Mouse (Mus musculus) ovary, postnatal 10 days (tissue): ENCODE results near the gene Gabra4.
A peak's percentile ranks its signal among the peaks of the same experiment; 100 is the strongest.
"Not testable (repeated sequence)": the region's sequence is repeated elsewhere in the genome, so short reads cannot be mapped to it uniquely, and the experiment has no call there.

ENCODE experiments used
- DNase-seq: peaks from one replicate; pipeline ENCODE4 v3.0.0; 2022; ENCODE audit warnings: low spot score

The Gabra4 gene

DNA sequence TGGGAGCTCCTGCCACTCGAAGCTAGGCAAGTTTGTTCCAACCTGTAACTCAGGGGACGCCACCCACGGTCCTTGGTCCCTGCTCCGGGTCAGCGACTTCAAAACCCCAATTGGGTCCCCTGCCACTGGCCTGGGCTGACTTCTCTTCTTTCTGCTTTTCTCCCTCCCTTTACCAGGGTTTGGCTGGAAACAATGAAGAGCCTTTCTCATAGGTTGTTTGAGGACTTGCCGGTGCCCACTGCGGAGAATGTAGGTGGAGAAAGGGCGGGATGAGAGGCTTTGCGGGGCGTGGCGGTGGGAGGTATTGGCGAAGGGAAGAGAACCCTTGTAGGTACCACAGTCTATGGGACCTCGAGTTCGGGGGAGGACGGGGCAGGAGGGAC is at the start of gene Gabra4:
Gene Gabra4 (minus strand): TSS at position 194 of the 383 bp plus-strand sequence.
- no peak for DNase-seq

DNA sequence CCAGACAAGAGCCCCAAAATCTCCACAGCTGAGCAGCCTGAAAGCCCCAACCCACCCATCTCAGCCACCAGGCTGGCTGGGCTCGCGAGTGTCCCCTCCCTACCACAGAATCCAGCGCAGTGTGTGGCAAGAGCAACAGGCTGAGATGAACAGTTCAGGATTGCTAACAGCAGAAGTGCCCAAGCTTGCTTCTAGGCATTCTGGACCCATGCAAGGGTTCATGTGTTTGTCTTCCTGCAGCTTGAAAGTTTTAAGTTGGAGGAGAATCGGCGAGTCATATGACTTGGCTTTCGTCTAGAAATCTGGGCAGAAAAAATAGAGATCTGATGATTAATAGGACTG is 43.1 kb upstream of the Gabra4 start:
- DNase-seq: no peak

DNA sequence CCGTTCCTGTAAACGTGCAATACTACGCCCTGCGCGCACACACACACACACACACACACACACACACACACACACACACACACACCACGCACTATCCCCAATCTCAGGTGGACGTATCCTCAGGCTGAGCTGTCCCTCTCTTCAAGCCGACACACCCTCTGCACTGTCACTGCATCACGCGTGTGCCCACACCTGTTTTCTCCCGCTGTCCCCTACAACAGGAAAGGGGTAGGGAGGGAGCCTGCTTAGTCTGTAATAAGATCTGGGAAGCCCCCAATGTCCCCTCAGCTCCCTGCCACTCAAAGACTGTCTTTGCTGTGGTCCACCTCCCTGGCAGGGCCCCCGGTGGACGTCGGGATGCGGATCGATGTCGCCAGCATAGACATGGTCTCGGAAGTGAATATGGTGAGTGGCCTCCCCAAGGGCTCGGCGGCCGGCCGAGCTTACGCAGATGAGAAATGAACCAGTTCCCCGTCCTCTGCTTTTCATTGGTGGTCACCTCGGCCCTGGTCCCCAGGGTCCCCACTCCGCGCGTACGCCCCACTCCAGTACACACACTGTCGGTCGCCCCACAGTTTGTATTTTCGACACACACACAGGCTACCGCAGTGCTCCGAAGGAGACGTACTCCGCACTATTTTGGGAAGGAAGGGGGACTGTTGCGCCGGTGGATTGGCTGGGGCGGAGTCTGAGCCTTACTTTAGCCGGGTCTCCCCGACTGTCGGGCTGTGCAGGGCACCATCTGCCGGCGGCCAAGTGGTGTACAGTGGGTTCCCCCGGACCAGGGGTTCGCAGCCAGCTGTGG is 42.6 kb upstream of the Gabra4 start:
- DNase-seq: peak; percentile 26

DNA sequence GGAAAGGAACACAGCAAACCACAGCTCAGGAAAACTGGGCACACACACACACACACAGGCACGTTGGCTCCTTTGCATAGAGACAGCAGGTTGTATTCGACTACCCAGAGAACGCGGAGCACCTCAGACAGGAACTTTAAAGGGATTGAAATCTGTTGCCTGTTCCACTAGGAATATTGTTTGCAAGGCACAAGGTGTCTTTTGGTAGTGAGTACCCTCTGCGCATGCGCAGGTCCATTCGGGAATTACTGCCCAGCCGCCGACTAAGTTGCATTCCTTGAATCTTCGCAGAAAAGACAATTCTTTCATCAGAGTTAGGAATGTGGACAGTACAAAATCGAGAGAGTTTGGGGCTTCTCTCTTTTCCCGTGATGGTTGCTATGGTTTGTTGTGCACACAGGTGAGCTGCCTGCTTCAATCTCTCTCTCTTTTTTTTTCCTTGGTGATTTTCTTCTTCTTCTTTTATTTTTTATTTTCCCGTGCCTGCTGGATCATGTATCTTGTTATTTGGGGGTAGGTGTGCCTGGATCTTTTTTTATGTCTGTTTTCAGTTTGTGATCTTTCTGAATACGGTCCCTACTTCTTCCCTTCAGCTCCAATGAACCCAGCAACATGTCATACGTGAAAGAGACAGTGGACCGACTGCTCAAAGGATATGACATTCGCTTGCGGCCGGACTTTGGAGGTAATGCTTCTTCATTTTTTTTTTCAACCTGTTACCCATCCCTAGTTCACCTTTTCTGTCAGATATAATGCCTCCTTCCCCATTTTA is 41.8 kb upstream of the Gabra4 start:
- peak; percentile 15 for DNase-seq

DNA sequence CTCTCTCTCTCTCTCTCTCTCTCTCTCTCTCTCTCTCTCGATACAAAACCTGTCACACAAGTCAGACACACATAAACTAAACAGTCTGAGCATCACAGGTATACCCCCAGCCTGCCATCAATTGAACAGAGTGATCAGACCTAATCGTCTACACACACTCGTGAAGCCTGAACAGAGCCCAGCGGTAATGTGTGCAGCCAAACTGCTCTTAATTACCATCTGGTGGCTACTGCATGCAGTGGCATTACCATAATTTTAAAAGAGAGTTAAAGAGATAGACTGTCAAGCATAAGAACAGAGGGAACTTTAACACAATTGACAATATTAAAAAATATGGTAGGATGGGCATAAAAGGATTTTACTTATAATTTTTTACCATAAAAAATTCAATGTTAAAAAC is 7.5 kb upstream of the Gabra4 start:
- DNase-seq: no peak

DNA sequence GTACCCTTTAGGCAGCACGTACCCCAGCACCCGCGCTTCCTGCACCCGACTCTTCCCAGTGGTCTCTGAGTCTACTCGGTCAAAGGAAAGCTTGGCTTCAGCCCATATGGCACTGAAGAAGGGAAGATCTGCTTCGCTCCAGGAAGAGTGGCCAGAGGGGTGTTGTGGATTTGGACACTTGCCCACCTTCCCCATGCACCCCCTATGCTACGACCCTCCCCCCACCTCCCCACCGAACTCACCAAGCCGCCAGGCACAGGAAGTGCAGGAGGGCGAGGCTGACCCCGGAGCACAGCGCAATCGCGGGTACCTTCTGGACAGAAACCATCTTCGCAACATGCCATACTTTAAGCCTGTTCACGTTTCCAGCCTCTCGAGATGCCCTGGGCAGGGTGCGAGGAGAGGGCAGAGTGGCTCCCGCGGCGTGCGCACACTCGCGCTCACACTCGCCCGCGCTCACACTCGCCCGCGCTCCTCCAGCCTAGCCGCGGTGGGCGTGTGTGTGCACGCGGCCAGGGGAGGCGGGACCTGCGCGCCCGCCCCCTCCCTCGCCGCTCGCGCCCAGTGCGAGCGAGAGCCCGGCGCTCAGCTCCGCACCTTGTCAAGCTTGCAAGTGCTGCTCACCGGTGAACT is 510 bp downstream of the Gabra4 start, which contains the start of gene Gabrb1:
Gene Gabrb1 (plus strand): TSS at position 632 of the 633 bp plus-strand sequence.
- DNase-seq: peak; percentile 5

DNA sequence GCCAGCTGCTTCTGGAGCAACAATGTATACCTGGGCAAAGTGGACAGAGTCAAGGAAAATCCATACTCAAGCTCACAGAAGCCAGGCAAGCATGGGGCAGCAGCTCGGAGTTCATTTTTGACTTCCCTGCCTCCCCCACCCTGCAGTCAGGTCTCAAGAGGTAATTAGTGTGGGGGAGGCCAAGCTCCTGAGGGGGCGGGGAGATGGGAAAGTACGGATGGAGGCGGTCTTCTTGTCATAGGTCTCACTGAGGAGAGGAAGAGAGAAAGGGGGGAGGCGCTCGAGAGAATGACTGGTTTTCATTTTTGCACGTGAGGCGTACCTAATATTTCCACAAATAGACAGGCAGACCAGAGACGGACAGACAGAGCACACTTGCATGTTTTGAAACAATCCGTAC is 1.3 kb downstream of the Gabra4 start:
- no peak for DNase-seq

DNA sequence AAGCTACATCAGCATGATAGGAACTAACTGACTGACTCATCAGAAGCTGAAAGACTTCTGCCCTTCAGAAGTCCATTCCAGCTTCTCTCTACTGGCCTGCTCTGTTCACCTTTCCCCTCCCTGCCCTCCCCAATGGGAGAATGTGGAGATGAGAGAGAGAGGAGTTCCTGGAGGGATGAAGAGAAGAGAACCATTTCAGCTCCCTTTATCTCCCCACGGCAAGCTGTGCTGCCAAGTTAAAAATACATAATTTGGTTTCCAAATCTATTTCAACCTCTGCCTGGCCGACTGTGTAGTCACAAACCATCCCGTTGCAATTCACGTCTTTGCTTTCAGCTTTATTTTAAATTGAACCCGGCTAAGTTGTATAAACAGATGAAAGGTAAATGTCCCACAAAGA is 4.1 kb downstream of the Gabra4 start:
- DNase-seq: no peak

DNA sequence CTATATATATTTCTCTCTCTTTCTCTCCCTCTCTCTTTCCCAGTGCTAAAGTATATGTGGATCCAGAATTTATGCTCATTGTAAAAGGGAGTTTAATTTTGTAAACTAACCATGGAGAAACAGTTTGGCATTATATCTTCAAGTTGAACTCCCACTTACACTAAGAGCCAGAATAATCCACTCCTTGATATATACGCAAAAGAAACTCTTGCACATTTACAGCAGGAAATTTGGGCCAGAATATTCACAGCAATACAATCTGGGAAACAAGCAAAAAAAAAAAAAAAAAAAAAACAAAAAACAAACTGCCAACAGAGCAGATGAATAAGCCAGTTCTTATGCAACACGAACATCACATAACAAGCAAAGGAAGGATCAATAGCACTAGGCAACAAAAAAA is 10.0 kb downstream of the Gabra4 start:
- no peak for DNase-seq

DNA sequence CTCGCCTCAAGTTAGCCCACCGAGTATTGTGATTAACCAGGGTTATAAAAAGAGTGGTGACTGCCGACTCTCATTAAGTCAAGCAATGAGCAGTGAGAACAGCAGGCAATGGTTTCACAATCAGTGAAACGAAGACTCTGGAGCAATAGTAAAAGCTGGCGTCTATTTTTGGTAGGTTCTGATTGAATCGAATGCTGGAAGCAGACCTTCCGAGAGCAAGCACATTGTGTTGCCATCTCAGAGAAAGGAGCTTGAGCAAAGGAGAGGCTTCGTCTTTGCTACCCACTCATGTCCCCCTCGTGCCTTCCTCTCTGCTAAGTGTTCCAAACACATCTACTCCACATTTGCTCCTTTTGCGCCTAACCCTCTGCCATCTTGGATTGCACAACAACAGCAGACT is 18.3 kb downstream of the Gabra4 start:
- no peak for DNase-seq

DNA sequence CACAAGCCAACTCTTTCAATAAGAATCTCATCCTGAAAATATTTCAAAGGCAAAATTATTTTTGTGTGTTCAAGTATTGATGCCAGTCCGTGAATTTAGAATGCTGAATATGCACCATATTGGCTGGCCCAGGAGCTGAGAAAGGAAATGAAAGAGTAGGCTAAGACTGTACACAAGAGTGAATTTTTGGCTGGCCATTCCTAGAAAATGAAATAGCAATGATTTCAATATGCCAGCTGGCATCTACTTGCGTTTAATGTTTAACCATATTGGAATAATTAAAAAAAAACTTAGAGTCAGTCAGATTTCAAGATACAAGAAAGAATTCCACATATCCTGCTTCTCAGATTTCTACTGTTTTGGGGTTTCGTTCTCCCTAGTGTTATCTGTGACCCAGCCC is 30.3 kb downstream of the Gabra4 start:
- no peak for DNase-seq

DNA sequence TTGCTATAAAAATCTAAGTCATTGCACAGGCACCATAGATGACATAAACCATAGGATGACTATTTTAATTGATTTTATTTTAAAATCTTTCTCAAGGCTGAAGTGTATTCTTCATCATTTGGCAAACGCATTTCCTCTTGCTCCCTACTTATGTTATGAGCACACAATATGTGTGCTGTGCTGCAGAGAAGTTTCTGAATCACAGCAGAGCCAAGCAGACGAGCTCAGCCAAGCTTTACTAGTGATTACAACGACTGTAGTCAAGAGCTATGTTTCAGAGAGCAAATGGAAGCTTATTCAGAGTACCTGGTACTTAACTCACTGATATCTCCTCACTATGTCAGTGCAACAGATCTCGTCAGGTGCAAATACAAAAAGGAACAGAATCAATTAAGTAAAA is 41.4 kb downstream of the Gabra4 start:
- DNase-seq: no peak

DNA sequence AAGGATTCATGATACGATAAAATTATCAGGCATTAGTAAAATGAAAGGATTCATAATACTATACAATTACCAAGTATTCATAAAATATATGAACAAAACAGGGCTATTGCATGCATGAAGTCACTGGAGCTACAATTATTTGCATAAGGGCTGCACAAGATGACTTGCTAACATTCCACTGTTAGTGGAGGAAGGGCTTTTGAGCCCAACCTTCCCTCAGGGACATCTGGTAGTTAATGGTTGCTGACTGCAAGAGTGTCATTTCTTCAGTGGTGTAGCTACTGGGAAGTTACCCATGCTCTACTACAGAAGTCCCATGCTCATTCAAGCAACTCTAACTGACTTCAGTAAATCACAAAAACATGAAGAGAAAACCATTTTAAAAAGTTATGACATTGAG is 43.8 kb downstream of the Gabra4 start:
- no peak for DNase-seq

DNA sequence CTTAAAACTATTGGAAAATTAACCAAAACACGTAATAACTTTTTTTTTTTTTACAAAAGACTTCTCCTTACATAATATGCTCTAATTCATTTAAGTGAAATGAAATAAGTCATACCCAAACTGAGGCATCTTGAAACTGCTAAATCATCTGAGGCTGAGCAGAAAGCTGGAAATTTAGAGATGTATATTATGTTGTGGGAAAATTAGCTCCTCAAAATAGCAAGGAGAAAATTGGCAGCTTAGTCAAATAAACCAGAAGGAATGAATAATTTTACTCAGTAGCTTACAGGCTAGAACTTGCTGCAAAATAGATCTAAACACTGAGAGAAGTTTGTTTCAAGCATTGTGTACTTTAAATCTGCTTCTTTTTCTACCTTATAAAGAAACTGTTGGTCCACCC is 49.4 kb downstream of the Gabra4 start:
- DNase-seq: no peak

DNA sequence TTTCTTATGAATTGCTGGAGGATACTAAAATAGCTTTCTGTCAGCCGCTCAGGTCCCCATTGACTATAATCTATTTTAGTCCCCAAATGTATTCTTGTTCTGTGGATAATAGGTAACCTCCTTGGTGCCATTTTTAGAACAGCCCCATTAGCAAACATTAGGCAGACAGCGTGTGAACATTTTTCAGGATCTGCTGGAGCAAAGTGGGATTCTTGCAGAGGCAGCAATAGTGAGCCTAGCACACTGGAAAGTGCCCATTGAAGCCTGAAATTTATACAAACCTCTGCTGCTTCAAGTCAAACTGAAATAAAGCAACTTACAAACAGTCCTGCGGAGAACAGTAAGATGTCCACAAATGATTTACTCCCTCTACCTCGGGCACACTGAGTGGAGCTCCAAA is 51.2 kb downstream of the Gabra4 start:
- DNase-seq: no peak

DNA sequence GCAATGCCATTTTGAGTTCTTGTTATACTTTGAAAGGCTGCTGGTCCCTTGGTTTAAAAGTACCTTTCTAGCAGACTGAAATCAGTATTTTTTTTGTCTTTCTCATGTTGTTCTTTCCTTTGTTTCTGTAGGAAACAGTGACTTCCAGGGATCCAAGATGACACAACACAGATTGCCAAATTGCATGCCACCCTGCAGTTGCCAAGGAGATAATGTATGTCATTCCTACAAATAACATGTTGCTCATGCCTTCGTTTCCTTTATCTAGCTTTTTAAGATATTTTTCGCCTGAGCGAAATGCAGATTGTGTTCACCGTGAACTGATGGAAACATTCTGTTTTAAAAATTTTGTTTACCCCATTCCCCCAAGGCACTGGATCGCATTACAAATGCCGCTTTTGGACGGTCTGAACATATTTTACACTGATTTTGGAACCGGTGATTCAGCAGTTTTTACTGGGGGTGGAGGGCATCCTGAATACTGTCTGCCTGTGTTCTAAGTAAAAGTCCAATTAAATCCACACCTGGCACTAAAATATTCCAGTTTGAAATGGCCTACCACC is 53.9 kb downstream of the Gabra4 start:
- no peak for DNase-seq

DNA sequence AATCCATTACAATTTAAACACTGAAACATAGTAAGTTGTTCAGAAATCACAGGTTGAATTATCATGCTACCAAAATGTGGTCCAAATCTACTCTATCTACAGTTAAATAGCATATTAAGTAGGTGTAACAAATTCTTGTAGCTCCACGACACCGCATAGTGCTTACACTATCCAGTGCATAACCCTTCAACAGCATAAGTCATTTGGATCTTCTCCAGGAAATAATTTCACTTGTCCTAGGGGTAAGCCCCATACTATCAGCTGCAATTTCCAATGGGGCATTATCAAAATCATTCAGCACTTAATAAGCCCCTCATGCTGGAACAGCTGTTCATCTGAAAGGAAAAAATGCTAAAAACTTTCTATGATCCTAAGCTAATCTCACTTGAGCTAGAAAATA is 62.8 kb downstream of the Gabra4 start:
- no peak for DNase-seq

DNA sequence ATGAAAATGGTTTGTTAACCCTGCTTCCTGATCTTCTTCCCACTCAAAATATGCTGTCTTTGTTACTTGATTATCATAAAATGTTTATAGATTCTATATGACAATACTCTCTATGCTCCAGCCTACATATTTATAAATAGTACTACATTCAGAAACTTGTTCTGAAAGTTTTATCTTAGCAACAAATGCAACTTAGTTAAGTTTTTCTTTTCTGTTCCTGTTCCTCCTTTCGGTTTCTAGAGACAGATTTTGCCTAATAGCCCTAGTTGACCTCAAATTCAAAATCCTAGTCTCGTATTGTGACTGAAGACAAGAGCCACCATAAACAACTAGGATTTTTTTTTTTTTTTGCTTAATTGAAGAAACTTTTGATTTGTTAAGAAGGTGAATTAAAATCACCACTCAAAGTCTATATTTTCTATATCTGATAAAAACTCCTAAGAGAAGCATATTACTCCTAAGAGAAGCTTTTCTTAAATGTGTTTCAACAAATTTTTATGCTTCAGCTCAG is 64.3 kb downstream of the Gabra4 start:
- DNase-seq: no peak

DNA sequence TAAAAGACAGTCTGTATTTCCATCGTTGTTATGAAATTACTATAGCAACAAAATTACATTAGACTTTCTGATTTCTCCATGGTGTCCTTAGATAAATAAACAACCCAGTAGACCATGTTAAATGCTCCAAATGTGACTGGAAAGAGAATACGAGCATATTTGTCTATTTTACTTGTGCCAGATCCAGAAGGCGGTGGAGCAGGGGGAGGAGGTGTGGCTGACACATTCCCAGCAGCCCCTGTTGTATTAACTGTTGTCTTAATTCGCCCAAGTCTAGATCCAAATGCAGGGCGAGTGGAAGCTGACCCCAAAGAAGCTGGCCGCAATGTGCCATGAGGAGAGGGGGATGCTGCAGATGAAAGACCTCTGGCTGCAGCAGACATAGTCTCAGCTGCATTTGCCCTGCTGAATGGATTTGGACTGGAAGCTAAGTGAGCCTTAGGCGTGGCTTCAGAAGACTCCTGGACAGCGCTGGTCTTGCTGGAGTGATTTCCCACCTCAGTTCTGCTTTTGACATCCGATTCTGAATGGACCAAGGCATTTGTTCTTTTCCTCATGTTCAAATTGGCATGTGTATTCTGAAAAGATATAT is 86.4 kb downstream of the Gabra4 start:
- no peak for DNase-seq

DNA sequence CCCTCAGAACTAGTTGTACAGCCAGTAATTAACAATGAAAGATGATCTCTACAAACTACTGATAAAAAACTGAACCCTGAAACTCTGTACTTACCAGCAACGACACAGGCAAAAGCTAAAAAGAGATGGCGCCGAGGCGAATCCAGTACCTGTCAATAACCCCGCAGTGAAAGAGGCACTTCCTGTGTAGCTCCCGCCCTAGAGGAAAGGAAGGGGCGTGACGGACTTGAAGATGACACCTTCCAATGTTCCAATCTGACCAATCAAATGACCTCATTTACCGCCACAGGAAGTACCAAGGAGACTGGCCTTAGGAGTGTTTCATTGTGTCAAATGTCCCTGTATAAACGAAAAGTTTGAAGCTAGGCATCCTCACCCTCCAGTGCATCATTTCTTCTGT is 110.0 kb downstream of the Gabra4 start, which contains the start of gene Cox7b2:
Gene Cox7b2 (minus strand): TSS at position 127 of the 400 bp plus-strand sequence.
- DNase-seq: no peak

DNA sequence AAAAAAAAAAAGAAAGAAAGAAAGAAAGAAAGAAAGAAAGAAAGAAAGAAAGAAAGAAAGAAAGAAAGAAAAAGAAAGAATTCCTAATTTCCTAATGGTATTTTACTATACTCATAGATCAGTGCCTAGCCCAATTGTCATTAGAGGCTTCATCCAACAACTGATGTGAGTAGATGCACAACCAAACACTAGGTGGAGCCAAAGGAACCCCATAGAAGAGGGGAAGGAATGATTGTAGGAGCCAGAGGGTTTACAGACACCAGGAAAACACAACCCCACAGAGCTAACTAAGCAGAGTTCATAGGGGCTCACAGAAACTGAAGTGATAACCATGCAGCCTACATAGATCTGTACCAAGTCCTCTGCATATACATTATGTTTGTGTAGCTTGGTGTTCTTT is 112.6 kb downstream of the Gabra4 start:
- DNase-seq: no peak

DNA sequence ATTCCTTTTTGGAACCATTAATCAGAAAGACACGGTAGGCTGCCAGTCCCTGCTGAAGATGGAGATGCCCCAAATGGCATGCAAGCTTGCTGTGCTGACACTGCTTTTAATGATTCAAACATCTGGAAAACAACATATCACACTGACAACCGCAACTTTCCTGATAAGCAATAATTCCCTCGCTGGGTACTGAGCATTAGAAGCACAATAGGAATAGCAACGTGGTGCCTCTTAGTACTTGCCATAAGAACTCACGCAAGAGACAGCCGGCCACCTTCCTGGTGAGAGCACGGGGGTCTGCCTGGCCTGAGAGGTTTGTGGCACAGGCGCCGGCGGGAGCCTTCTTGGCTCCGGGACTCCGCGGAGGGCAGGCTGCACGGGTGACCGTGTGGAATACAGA is 132.6 kb downstream of the Gabra4 start:
- not testable (repeated sequence) for DNase-seq
